Mouse (Mus musculus) layer of hippocampus, adult 11-12 months (tissue): ENCODE data around the gene Ogfod2.
A peak's percentile ranks its signal among the peaks of the same experiment; 100 is the strongest.

Source experiments
- DNase-seq: peaks from one replicate; pipeline ENCODE4 v3.0.0; 2022; ENCODE audit warnings: low spot score

The Ogfod2 gene

DNA sequence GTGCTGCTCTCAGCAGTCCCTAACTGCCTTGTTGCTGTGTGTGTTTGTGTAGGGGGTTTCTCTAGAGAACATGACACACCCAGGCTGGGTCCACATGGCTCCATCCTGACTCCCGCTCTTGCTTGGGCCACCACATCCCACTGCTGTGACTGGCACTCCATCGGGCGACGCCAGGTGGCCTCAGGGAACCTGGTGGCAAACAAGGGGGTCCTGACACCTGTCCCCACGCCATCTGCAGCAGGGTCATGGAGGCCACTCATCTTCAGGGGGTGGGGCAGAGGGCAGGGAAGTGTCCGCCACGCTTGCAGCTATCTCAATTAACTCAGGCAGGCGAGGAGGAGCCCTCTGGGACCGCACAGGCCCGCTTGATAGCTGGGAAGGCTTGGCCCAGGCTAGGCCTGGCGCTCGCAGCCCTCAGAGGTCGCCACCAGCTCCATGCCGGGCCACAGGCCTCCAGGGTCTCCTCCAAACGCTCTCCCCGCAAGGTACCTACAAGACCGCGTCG is 17.0 kb upstream of the Ogfod2 start:
- peak; percentile 40 for DNase-seq

DNA sequence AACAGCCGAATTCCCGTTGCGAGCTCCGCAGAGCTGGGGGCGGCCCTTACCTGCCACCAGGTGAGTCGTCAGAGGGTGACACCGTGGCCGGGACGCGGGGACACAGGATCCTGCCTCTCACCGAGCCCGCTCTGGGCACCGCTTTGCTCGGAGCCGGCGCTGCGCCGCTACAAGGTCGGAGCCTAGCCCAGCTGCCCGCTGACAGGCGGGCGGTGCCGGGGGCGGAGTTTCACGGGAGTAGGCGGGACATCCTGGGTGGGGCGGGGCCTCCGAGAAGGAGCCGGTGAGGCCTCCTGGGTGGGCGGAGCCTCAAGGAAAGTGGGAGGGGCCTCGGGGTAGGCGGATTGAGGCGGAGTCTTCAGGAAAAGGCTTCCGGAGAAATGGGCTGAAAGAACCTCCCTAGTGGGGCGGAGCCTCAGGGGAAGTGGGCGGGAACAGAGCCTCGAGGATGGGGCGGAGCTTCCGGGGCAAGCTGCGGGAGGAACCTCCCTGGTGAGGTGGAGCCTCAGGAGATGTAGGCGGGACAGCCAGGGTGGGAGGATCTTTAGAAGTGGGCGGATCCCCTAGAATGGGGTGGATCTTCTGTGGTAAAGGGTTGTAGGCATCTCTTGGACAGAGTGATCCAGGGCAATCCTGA is 16.4 kb upstream of the Ogfod2 start, which contains the start of gene Abcb9:
Gene Abcb9, minus strand, starts transcription at position 203 of the 637 bp plus-strand sequence.
- DNase-seq = peak; percentile 98

DNA sequence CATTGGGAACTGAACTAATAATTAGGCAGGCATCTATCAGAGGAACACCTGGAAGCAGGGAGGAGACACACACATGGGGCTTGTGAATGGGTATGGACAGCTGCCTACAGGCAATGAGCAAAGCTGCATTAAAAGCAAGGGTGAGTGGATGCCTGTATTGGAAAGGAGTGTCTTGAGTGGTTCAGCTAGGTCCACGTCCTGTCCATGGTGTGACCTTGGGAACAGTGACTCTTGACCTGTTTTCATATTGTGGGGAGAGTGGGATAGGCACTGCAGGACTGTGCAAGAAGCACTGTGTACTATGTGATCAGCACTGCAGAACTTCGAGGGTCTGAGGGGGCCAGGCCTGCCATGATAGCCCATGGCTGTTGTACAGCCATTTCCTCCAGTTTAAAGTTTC is 13.2 kb upstream of the Ogfod2 start:
- DNase-seq = no peak

DNA sequence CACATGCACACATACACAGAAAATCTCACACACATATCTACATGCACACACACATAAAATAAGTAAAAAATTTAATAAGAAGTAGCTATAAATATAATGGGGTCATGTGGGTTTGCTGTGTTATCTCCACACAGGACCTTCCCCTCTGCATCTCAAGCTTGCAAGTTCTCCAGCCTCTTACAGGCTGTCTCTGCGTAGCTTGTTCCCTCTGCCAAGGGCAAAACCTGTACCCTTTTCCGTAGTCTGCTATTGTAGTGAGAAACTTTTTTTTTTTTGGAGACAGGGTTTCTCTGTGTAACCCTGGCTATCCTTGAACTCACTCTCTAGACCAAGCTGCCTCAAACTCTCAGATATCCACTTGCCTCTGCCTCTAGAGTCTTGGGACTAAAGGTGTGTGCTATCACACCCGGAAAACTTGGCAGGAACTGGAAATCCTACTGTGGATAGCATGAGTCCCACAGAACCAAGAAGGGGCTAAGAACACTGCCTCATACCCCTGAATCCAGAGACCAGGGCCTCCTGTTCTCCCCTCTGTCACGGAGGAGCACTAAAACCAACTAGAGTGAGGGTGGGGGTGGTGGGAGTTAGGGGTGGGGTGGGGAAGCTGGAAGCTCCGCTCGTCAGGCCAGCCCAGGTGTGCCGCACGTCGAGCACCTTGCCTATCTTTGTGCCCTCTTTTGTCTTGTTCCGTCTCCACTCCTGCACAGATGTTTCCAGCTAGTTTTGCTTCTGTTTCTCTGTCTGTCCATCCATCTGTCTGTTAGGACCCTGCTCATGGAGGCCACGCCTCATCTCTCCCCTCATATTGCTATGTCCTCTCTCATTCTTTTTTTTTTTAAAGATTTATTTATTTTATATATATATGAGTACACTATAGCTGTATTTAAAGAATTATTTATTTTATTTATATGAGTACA is 11.7 kb upstream of the Ogfod2 start:
- DNase-seq = no peak

DNA sequence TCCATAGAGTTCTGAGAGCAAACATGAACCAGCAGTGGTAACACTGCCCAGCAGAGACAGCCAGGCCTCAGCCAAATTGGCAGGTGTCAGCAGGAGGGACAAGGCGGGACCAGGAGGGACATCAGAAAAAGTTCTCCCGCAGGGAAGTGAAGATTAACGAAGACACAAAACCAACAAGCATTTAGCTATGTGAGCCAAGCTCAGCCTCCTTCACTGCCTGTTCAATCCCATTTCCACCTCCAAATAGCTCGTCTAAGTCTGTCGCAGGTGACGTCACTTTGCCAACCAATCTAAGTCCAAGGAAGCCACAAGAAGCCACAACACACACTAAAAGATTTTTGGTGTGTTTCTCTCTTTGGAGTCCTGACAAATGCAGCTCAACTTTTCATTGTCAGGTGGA is 9.8 kb upstream of the Ogfod2 start:
- no peak for DNase-seq

DNA sequence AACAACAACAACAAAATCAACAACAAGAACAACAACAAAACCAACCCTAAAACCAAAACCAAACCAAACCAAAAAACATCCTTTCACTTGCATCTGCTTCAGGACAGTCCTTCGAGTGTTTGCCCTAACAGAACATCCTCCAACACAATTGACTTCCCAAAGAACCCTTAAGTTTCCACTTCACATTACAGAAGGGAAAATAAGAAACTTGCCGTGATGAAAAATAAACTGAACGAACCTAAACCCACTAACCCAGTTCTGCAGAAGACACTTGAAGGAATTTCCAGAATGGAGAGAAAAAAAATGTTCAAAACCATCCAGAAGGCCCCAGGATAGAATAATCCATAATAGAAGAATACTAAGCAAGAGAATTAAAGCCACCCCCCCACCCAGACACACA is 9.1 kb upstream of the Ogfod2 start:
- no peak for DNase-seq

DNA sequence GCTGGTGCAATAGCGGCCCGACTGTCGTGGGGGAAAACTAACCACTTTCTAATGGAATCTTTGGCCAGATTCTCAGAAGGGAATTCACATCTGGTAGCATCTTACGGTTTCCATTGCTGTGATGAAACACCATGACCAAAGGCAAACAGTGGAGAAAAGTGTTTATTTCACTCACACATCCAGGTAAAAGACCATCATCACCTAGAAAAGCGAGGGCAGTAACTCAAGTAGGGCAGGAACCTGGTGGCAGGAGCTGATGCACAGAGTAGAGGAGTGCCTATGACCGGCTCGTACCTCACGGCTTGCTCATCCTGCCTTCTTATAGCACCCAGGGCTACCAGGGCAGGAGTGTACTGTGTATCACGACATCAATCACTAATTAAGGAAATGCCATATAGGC is 8.5 kb upstream of the Ogfod2 start:
- no peak for DNase-seq

DNA sequence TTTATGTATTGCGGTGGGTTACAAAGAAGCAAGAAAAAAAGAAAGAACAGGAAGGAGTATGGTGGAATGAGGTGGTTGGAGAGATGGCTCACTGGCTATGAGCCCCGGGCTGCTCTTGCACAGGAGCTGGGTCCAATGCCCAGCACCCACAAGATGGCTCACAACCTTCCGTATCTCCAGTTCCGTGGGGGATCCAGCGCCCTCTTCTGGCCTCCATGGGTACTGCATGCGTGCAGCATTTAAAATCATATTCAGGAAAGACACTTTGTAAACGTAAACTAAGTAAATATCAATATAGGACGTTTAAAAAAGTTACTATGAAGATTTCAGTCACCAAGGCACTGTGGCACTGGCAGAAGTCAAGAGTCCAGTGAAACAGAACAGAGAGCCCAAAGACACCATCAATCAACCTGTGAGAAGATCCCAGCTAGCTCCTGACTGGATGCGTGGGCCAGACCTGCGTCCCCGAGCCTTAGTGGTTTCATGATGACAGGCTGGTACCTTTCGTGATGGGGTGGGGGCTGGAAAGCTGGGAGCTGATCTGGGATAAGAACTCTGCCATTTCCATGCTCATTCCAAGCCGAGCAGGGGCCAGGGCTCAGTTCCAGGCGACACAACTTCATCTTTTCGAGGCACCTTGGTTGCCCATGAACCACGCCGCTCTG is 888 bp upstream of the Ogfod2 start:
- DNase-seq = peak; percentile 56

DNA sequence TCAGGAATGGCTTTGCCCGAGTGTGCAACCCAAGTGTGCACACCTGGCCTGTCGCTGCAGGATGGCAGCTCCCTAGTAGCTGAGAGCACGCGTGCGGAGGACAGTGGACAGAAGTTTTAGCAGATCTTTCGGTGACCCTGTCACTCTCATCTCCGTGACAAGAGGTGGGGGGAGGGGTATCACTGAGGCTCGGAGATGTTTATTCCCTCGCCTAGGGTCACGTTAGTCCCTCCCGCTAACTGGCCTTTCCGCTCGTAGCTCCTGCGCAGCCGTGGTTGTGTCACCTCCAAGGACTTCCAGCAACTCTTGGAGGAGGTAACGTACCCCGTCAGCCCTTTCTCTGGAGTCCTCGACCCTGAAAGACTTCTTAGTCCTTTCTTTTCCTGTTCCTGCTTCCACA is 434 bp downstream of the Ogfod2 start:
- no peak for DNase-seq

DNA sequence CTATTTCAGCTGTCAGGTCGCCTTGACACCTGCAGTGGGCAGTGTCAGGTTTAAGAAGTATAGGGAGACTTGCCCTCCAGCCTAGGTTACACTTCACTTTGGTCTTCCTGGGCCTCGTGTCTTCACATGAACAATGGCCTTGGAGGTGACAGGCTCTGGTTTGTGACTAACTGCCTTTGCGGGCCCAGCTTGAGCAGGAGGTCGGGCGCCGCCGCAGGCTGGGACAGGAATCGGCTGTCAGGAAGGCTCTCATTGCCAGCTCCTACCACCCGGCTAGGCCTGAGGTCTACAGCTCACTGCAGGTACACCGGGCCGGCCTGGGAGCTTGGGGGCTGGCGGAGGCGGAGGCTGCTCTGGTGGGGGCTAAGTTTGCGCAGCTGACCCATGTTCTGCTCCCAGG is 933 bp downstream of the Ogfod2 start:
- DNase-seq = peak; percentile 70

DNA sequence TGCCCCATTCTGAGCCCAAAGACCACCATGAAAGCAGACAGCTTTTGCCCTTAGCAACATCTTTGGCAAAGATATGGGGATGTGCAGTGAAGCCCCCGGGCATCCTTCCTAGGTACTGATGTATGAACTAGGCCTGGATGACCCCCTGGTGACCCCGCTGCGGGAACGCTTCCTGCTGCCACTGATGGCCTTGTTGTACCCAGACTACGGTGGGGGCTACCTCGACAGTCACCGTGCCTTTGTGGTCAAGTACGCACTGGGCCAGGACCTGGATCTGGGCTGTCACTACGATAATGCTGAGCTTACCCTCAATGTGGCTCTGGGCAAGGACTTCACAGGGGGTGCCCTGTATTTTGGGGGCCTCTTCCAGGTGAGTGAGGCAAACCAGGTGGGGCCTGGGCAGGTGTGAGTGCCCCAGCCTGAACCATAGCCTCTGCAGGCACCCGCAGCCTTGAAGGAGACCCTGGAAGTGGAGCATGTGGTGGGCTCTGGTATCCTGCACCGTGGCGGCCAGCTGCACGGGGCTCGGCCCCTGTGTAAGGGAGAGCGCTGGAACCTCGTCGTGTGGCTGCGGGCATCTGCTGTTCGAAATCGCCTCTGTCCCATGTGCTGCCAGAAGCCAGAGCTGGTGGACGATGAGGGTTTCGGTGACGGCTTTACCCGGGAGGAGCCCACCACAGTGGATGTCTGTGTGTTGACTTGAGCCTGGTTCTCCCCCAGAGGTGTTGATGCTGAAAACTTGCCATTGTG is 2.4 kb downstream of the Ogfod2 start:
- no peak for DNase-seq

DNA sequence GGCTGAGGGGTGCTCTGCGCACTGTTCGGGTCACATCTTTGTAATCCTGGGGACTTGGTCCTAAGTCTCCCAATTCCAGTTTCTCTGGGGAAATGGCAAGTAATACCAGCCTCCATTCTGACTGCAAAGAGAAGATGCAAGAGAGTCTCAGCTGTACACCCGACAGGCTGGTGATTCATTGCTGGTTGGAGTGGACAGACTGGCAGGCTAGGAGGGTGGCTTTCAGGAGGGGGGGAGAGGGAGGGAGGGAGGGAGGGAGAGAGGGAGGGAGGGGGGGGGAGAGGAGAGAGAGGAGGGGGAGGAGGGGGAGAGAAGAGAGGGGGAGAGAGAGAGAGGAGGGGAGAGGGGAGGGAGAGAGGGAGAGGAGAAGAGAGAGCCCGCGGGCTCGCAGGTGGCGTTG is 3.4 kb downstream of the Ogfod2 start:
- no peak for DNase-seq

DNA sequence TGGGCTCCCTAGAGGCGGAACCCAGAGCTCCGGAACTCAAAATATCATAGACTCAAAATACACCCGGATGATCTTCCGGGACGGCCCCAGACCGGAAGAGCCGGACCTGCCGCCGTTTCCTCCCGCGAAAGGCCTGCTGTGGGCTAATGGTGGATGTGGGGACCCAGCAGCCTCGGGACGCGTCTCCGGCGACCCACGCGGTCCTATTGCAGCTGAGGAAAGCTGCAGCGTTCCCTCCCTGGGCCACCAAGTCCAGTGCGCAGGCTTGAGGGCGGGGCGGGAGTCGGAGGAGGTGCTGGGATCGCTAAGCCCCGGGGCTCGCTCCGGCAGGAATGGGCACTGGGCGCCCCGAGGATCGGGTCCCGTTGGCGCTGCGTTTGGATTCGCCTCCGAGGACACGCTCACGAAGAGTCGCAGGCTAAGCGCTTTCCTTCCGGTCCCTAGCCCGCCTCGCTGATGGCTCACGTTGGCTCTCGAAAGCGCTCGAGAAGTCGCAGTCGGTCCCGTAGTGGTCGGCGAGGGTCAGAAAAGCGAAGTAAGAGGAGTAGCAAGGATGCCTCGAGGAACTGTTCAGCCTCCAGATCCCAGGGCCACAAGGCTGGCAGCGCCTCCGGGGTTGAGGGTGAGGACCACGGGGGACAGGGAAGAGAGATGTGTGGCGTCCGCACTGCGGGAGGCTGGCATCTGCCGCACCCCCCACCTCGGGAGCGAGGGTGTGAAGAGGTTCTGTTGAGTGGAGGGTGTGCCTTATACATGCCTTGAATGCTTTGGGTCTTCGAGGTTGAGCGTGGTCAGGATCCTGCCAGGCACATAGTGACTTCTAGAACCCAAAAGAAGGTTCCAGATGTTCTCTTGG is 4.1 kb downstream of the Ogfod2 start, which contains the start of gene Arl6ip4:
Gene Arl6ip4, plus strand, starts transcription at position 100 of the 856 bp plus-strand sequence.
- DNase-seq = peak; percentile 79

DNA sequence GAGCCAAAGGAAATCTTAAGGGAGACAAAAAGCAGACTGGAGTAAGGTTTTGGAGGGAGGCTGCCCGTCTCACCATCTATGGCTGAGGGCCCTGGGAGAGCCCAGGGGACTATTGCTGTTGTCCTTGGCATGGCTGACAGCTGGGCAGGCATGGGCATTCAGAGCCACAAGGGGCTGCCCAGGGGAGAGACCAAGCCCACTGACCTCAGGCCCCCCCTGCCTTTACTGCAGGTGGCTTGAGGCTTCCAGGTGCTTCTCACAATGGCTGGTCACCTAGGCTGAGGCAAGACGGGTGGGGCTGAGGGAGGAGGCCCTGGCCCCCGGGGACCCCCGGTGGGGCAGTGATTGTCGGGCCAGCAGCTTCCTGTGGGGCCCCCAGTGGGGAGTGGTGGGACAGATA is 7.1 kb downstream of the Ogfod2 start:
- DNase-seq = no peak

DNA sequence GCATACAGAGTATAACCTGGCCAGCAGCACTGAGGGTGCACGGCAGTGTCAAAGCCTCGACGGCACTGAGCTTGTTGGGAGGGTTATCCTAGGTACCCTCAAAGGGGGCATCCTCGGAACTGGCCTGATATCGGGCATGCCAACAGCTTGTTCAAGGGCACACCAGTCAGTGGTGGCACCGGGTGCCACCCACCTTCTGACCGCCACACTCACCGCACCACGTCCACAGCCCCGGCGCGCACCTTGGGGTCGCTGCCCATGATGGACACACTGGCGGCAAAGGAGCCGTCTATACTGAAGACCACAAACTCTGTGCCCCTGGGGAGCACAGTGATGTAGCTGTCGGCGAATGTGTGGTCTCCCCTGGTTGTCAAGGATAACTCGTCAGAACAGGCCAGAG is 10.3 kb downstream of the Ogfod2 start:
- DNase-seq = no peak

DNA sequence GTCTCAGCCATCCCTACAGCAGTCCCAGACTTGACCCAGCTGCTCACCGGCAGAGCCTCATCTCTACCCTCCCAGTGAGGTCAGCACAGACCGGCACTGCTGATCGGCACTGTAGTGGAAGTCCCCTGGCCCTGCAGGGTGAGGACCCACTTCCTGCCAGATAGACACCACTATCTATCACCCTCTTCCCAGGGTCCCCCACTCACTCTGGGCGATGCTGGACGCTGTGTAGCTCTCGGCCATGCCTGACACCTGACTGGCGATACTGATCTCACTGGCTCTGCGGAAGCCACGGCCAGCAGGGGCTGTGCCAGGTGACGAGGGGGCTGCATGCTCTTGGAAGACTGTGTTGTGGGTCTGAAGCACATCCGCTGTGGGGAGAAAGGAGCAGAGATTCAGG is 13.0 kb downstream of the Ogfod2 start:
- DNase-seq = no peak

DNA sequence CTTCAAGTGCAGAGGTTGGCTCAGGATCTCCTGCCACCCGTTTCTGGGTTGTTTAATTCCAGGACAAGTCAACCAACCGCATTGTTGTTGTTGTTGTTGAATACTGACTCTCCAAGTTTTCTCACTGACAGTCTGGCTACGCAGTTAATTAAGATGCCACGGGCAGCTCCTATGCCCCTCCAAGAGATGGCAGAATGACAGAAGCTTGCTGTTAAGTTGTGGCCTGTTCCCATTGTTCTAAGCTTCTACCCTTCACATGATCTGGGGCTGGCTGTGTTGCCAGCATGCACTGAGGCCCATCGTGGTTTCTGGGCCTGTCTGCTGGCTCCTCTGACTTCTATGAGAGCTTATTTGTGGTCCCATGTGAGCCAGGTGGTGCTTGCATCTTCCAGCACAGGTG is 22.2 kb downstream of the Ogfod2 start:
- DNase-seq = no peak

DNA sequence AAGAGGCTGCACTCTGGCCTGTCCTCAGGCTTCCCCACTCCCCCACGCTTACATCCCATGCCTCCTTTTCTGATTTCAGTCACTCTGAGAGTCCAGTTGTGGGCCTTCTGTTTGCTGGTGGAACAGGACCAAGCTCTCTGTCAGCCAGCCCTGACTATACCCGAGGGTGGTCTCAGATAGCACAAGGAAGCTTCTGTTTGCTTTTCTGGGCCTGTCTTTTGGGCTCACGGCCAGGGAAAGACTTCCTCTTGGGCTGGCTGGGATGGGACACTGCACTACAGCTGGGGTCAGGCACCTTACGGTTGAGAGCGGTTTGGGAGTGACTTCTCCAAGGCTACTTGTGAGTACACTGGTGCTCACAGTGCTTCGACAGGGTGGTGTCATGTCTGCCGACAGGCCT is 26.0 kb downstream of the Ogfod2 start:
- no peak for DNase-seq

DNA sequence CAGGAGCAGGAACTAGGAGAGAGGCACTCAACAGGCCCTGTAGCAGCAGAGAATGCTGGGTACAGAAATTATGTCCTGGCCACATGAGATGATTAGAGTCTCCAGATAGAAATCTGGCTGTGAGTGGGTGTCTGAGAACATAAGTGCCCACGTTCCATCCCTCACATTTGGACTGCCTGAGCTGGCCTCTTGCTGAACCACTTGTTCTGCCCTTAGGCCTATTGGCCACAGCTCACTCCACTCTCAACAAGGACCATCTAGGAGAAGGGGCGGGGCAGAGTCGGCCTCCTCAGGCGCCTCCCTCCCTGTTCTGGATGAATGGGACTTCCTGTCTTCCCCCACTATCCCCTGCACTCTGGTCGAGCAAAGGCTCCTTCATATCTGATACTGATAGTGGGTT is 36.9 kb downstream of the Ogfod2 start:
- DNase-seq = no peak

DNA sequence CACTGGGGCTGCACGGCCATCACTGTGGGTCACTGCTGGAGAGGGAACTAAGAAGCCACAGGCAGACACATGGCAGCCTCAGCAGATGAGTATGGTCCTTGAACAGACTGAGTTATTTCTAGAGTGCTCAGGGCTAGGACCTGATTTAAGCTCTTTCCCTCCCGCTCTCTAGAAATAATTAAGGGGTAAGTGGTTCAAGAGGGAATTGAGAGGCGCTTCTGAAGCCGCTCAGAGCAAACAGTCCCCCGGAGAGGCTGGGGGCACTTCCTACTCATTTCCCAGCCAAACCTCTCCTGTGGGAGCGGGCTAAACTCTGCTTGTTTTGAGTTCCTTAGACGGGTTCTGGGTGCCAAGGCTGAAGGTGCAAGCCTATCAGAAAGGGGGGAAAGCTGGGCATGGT is 38.8 kb downstream of the Ogfod2 start:
- DNase-seq = no peak

DNA sequence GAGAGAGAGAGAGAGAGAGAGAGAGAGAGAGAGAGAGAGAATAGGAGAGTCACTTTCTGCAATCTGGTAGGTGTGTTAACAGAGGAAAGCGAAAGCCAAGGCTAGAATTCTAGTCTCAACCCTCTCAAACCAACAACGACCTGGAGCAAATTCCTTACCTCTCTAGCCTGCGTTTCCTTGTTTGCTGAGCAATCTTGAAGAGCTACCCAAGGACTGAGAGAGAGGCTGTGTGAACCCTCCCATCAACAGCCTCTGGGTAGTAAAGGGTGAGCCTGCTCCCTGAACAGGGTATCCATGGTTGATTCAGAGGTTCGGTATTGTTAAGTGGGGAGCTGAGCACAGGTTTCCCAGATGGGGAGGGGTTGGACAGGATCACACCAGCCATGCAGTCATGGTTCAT is 40.6 kb downstream of the Ogfod2 start:
- no peak for DNase-seq
